Mouse (Mus musculus) embryo, embryonic 10 days (tissue): ENCODE measurements at regions not wholly inside any gene's neighbourhood (a gene's known extent, or its start where the extent isn't known, plus 50 kb on each side); places are given as distances from the start of the nearest gene placed in this dataset.

Source experiments
- DNase-seq: peaks from one replicate; pipeline ENCODE4 v3.0.0-alpha.2; 2015; ENCODE audit warnings: low spot score

DNA sequence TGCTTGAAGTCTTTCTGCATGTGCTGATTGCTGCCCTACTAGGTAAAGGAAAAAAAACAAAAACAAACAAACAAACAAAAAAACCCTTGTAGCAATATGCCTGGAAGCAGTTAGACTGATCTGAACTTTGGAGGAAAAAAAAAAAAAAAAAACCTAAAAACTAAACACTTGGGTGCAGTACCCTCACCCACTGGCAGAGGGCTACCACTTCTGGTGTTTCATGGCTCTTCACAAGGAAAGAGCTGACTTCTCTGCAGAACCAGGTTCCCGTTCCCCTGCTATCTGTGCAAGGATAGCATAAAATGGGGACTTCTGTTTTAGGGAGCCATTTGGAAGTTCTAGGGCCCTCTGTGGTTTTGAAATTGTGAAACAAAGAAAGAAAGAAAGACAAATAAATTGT lies 52.2 kb upstream of the Otud4 start:
- DNase-seq = peak; percentile 73

GRCm38 (mm10) chr8:79584966-79585365 lies 54.5 kb upstream of the Otud4 start:
- peak; percentile 85 for DNase-seq

DNA sequence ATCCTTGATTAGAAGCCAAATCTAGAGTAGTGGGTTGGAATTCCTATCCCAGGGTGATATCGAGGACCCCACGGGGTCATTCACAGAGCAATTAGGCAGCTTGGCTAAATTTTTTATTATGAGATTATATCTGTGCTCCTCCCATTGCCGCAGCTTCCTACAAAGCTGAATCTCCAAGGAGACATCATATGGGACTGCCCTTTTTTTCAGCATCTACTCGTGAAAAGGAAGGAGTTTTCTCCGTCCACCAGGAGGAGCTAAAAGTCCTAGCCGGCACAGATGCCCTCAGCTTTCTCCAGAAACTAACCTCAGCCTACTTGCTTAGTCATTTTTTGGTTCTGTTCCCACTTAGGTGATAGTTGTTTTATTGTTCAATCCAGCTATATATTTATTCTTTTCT lies 56.1 kb upstream of the Otud4 start:
- DNase-seq = peak; percentile 32

- no peak for DNase-seq
Measured at GRCm38 (mm10) chr8:79582195-79582594, 57.2 kb upstream of the Otud4 start.

GRCm38 (mm10) chr8:79576086-79576485 lies 63.3 kb upstream of the Otud4 start:
- DNase-seq = no peak

DNA sequence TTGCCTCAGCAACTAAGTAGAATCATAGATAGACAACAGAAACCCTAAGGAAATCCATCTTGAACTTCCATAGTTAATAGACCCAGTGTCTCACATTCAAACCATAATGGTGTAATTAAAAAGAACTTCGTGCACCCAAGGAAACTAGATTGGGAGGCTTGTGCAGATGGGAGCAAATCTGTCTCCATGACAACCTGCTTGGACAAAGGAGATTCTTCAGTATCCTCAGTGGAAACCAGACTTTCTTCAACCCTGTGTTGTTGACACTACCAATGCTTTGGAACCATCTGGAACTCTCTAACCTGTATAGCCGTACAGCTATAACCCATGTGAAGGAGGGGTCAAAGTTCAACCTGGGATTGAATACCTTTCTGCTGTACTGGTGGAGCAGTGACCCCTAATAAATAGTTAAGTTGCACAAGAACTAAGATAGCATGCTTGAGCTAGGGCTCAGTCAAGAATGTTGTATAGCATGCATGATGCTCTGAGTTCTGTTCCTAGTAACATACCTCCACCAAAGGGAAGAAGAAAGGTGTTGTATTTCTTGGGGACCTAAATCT lies 64.2 kb upstream of the Otud4 start:
- no peak for DNase-seq

DNA sequence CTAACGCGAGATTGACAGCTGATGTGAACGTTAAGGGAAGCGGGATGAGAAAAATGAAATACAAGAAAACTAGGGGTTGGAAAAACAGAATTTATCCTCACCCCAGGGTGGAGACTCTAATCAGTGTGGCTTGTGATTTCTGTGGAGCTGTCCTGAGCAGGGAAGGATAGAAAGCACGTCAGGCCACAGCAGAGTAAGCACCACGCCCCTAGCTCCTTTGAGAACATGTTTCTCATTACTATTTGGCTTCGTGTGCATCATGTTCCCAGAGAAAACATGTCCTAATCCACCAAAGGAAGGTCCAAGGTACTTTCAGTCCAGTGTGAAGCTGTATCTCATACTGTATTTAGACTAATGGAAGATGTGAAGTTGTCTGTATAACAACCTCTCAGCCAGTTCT lies 65.9 kb upstream of the Otud4 start:
- DNase-seq = no peak

DNA sequence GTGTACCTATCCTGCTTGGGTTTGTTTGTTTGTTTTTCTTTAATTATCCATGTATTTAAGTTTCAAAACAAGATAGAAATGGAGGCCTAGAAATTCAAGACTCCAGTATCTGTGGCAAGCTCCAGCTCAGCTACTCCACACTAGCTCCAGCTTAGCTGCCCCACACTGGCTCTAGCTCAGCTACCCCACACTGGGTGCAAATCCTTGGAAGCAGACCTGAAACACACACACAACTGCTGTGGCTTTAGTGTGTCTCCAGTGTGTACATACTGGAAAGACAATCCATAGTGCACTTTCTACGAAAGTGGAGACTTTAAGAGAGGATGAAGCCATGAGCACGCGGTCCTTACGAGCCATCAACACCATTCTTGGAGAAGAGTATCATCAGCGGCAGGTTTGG lies 66.9 kb upstream of the Otud4 start:
- DNase-seq = no peak

GRCm38 (mm10) chr8:79563101-79563500 lies 76.3 kb upstream of the Otud4 start:
- DNase-seq = no peak

DNA sequence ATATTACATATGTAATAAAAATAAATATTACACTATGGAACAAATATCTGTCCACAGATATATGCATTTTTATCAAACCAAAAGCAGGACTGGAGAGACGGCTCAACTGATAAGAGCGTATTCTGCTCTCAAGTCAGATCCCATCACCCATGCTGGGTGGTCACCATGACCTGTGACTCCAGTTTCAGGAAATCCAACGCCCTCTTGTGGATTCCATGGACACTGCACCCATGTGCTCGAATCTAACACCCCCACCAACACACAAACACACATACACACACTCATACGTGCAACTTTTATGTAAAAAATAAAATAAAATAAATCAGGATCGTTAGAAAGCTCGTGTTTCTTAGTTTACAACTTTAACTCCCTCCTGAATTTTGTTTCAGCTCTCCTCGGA lies 76.7 kb upstream of the Otud4 start:
- DNase-seq = peak; percentile 31

GRCm38 (mm10) chr8:79562071-79562581 lies 77.3 kb upstream of the Otud4 start:
- DNase-seq = peak; percentile 46

DNA sequence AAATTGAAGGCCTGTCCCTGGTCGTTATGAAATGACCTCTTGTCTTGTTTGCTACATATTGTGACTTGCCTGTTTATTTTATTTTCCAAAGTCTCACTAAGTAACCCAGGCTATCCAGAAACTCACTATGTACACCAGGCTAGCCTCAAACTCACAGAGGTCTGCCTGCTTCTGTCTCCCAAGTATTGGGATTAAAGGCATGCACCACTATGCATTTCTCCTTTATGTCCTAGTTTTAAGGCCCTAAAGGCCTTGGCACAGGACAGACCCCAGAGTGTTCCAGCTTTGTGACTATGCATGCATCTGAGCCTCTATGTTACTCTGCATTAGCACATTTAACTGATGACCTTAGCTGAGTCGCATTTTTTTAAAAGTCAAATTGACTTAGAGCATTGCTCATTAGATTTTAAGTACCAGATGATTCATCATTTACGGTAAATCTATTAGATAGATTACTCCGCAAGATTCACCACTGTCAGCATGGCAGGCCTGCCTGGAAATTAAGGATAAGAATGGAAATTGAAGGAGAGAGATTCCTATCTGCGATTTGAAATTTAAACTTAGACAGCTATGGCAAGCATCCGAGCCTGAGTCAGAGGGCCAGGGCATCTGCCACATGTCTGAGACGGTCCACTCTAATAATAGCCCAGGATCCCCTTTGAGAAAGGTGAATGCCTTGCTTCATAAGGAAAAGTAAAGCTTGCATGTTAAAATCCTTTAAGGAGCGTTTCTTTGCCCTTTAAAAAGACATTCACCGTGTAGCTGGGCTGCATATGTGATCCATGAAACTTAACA lies 78.0 kb upstream of the Otud4 start:
- no peak for DNase-seq

DNA sequence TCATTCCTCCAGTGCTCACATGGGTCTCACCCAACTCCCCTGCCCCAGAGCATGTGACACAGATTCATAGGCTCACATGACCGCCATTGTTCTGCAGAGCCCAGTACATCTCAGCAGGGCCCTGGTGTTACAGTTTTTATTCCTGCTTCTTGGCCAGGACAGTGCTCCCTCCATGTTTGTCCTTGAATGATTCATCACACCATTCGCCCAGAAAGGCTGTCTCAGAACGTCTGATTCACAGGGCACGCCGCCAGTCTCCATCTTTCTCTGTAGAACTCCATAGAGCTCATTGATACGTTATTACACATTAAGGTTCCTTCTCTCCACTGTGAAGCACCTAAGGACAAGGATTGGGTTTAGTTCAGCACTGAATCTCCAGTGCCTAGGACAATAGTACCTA lies 79.9 kb upstream of the Otud4 start:
- DNase-seq = no peak

DNA sequence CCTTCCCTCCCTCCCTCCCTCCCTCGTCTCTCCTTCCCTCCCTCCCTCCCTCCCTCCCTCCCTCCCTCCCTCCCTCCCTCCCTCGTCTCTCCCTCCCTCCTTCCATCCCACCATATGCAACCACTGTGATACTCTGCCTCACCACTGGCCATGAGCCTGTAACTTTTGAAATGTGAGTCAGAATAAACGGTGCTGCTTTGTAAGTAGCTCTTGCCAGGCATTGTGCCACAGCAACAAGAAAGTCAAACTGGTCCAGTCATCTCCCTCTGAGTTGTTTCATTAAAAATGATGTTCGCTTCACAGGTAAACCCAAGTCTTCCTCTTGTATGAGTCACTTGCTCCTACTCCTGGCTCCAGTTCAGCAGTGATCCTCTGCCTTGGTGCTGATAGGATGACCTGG lies 85.1 kb upstream of the Otud4 start:
- DNase-seq = no peak

GRCm38 (mm10) chr8:79550151-79550550 lies 89.3 kb upstream of the Otud4 start:
- DNase-seq = no peak

GRCm38 (mm10) chr8:79548156-79548555 lies 91.3 kb upstream of the Otud4 start:
- DNase-seq = no peak

GRCm38 (mm10) chr8:79545866-79546373 lies 93.5 kb upstream of the Otud4 start:
- no peak for DNase-seq

DNA sequence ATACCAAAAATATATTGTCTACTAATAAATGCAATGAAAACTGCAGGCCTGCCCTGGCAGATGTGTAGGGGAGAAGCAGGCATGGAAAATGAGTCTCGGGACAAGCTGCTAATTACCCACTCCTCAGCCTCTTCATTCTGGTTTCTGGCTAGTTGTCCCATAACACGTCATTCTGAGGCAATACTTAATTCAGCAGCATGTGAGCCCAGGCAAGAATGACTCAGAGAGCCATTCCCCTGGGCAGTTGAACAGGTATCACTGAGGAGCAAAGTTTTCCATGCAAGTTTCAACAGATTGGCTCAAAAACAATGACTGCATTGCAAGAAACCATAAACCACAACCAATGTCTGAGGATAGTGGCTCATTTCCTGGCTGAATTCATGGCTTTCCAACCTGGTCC lies 97.0 kb upstream of the Otud4 start:
- no peak for DNase-seq

GRCm38 (mm10) chr8:79540053-79540452 lies 99.4 kb upstream of the Otud4 start:
- no peak for DNase-seq

- DNase-seq = no peak
Measured at GRCm38 (mm10) chr8:79534271-79534889, 105.0 kb upstream of the Otud4 start.

GRCm38 (mm10) chr8:79529556-79529955 lies 109.9 kb upstream of the Otud4 start:
- peak; percentile 59 for DNase-seq

DNA sequence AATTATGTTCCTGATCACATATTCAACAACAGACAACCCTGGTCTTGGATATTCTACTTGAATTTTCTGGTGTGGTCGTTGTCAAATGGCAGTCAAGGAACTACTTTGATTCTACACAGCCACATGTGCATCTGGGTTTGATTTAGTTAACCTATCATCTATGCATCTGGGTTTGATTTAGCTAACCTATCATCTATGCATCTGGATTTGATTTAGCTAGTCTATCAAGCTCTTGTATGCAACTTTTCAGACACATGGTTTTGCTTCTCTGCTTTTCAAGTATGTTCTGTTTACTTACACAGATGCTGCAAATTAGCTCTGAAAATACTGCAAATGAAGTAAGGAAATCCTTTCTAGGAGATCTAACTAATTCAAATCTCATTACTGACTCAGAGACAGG lies 117.4 kb upstream of the Otud4 start:
- peak; percentile 76 for DNase-seq

DNA sequence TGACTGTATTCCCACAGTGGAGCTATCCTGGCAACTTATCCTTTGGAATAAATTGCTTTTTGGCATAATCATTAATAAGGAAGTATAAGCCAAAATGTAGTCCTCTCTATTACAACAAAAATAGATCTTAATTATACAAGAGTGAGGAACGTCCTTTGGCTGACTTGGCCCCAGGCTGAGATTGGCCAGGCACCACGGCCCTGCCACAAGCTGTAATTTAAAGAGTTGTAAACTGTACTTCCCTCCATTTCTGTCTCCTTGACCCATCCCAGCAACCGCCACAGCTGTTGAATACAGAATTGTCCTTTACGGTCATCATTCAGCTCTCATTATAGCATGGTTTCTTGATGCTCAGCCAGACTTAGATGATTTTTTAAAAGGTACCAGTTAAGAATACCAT lies 119.6 kb upstream of the Smad1 start:
- no peak for DNase-seq
